Mouse (Mus musculus) brain, embryonic 14.5 days (tissue): ENCODE measurements at regions not wholly inside any gene's neighbourhood (a gene's known extent, or its start where the extent isn't known, plus 50 kb on each side); places are given as distances from the start of the nearest gene placed in this dataset.

Source experiments
- CTCF ChIP-seq: fragments of 200-500 bp; IDR thresholded peaks from 2 replicates; pipeline ENCODE4 v1.5.1; 2012; ENCODE audit warnings: inconsistent platforms, mild to moderate bottlenecking, moderate library complexity, borderline replicate concordance; ENCODE audit not compliant: insufficient read depth, insufficient read length; ENCODE audit errors: extremely low read depth
- POLR2A ChIP-seq: fragments of 200-500 bp; IDR thresholded peaks from 2 replicates; pipeline ENCODE4 v1.6.1; 2012; ENCODE audit warnings: mild to moderate bottlenecking, inconsistent platforms, borderline replicate concordance; ENCODE audit not compliant: poor library complexity, insufficient read depth, insufficient read length, severe bottlenecking; ENCODE audit errors: extremely low read depth

DNA sequence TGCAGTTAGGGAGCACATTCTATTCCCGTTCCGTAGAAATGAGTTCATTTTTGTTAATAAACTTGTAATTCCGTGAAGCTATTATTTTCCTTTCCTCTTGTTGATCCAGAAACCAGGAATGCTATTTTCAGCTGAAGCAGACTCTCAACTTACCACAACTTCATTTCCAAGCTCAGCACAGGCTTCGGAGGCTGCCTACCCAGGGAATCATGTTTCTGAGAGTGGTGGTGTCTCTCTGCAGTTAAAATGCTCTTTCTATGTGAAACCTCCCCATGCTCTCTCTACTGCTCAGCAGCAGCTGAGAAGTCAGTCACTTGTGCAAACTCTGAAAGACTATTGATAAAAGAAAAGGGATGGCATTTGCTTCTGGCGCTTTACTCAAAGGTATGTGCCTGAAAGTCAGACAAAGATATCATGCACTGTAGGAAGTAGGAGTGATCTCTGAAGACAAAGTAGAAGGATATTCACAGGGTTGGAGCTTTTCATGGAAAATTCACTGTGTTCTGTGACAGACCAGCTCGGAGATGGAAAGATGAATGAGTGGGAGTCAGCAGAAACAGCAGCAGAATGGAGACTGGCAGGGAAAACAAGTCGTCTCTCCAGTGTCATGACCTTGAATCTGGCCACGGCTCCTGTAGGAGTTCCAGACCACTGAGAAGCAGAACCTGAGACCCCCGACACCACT lies 748.8 kb upstream of the Apob start:
- TF ChIP-seq CTCF = no peak
- no peak for TF ChIP-seq POLR2A
